Mouse (Mus musculus): ENCODE data around the gene Mycbpap. TPM values are rescaled to one million over a fixed set of nuclear protein-coding genes. Genes with fewer than 3 reads are reported as not detected.

Gene Mycbpap
- polyA plus RNA-seq, 1 experiment = 0.02 TPM

- Histone ChIP-seq H3ac (ENCODE audit: control insufficient read depth, insufficient read length) (no peak within 1 kb of the TSS), H3K27me3 (ENCODE audit: control insufficient read depth, insufficient read depth, insufficient read length) (peaks cover 48% of the 10 kb centered on the region), H3K4me3 (no peak within 1 kb of the TSS), H3K79me2 (ENCODE audit: control insufficient read depth, insufficient read depth) (no peaks in the 10 kb centered on the region), H3K4me2 (ENCODE audit: low read depth) (peak within 1 kb of the TSS; percentile 81), H3K36me3 (ENCODE audit: control insufficient read depth, insufficient read depth) (no peaks in the 10 kb centered on the region)
- TF ChIP-seq POLR2AphosphoS2 (IDR thresholded peaks at IDR 0.05; ENCODE audit: insufficient read length, low read depth) = no peak
- TF ChIP-seq POLR2A (IDR thresholded peaks at IDR 0.05; ENCODE audit: insufficient read length, low read depth) = peak; percentile 19
- TF ChIP-seq MYOD1 (IDR thresholded peaks at IDR 0.05; ENCODE audit: control insufficient read depth in 1 of 3, insufficient read length in 2 of 3, low read depth in 2 of 3) = peak in 1 of 3 experiments; percentile 8
- no peak for TF ChIP-seq TCF12 (IDR thresholded peaks at IDR 0.05; ENCODE audit: insufficient read depth, poor library complexity, severe bottlenecking)
- TF ChIP-seq CEBPB (IDR thresholded peaks at IDR 0.05; ENCODE audit: insufficient read depth, poor library complexity, severe bottlenecking) = no peak
These were observed 47.6 kb downstream of the Mycbpap start, which contains the start of gene Cacna1g for GRCm38 (mm10) chr11:94473707-94474543. Cacna1g (minus strand) TSS chr11:94474198.

GRCm38 (mm10) chr11:94472916-94473706 lies 48.4 kb downstream of the Mycbpap start:
- no peak overlapping the region for H3ac ChIP-seq (ENCODE audit: control insufficient read depth, insufficient read length)
- no peak for TF ChIP-seq MAX (IDR thresholded peaks at IDR 0.05; ENCODE audit: low read depth)
- no peak for TF ChIP-seq TCF12 (IDR thresholded peaks at IDR 0.05; ENCODE audit: insufficient read depth, poor library complexity, severe bottlenecking)
- no peak for TF ChIP-seq POLR2AphosphoS2 (IDR thresholded peaks at IDR 0.05; ENCODE audit: insufficient read length, low read depth)
- no peak for TF ChIP-seq SRF (IDR thresholded peaks at IDR 0.05; ENCODE audit: control insufficient read depth, insufficient read length, low read depth)
- no peak for TF ChIP-seq CEBPB (IDR thresholded peaks at IDR 0.05; ENCODE audit: insufficient read depth, poor library complexity, severe bottlenecking)
- TF ChIP-seq E2F4 (IDR thresholded peaks at IDR 0.05; ENCODE audit: insufficient read depth) = no peak
- no peak for TF ChIP-seq MYOG (IDR thresholded peaks at IDR 0.05; ENCODE audit: control insufficient read depth in 1 of 3, insufficient read depth in 1 of 3, insufficient read length in 2 of 3, low read depth in 2 of 3)
- no peak for TF ChIP-seq REST (IDR thresholded peaks at IDR 0.05; ENCODE audit: insufficient read depth, insufficient read length)
- TF ChIP-seq TCF3 (IDR thresholded peaks at IDR 0.05; ENCODE audit: insufficient read length, low read depth) = no peak
- TF ChIP-seq MYOD1 (IDR thresholded peaks at IDR 0.05; ENCODE audit: control insufficient read depth in 1 of 3, insufficient read length in 2 of 3, low read depth in 2 of 3) = no peak
- no peak for TF ChIP-seq POLR2A (IDR thresholded peaks at IDR 0.05; ENCODE audit: insufficient read length, low read depth)
- H3K36me3 ChIP-seq (ENCODE audit: control insufficient read depth, insufficient read depth) = no peaks in the 10 kb centered on the region
- H3K4me3 ChIP-seq = no peak overlapping the region
- peak overlapping the region; percentile 81 for H3K4me2 ChIP-seq (ENCODE audit: low read depth)
- peaks cover 40% of the 10 kb centered on the region for H3K27me3 ChIP-seq (ENCODE audit: control insufficient read depth, insufficient read depth, insufficient read length)
- H3K79me2 ChIP-seq (ENCODE audit: control insufficient read depth, insufficient read depth) = no peaks in the 10 kb centered on the region

- no peak overlapping the region for H3K4me3 ChIP-seq
- H3K36me3 ChIP-seq (ENCODE audit: control insufficient read depth, insufficient read depth) = no peaks in the 10 kb centered on the region
- H3K79me2 ChIP-seq (ENCODE audit: control insufficient read depth, insufficient read depth) = no peaks in the 10 kb centered on the region
- TF ChIP-seq MYOD1 (IDR thresholded peaks at IDR 0.05; ENCODE audit: control insufficient read depth in 1 of 3, insufficient read length in 2 of 3, low read depth in 2 of 3) (no peak), POLR2A (IDR thresholded peaks at IDR 0.05; ENCODE audit: insufficient read length, low read depth) (no peak), REST (IDR thresholded peaks at IDR 0.05; ENCODE audit: insufficient read depth, insufficient read length) (no peak), TCF3 (IDR thresholded peaks at IDR 0.05; ENCODE audit: insufficient read length, low read depth) (no peak), MYOG (IDR thresholded peaks at IDR 0.05; ENCODE audit: control insufficient read depth in 1 of 3, insufficient read depth in 1 of 3, insufficient read length in 2 of 3, low read depth in 2 of 3) (no peak), USF1 (IDR thresholded peaks at IDR 0.05; ENCODE audit: low read depth) (no peak), SRF (IDR thresholded peaks at IDR 0.05; ENCODE audit: control insufficient read depth, insufficient read length, low read depth) (no peak), POLR2AphosphoS2 (IDR thresholded peaks at IDR 0.05; ENCODE audit: insufficient read length, low read depth) (no peak), E2F4 (IDR thresholded peaks at IDR 0.05; ENCODE audit: insufficient read depth) (no peak), MAX (IDR thresholded peaks at IDR 0.05; ENCODE audit: low read depth) (no peak), TCF12 (IDR thresholded peaks at IDR 0.05; ENCODE audit: insufficient read depth, poor library complexity, severe bottlenecking) (no peak), CEBPB (IDR thresholded peaks at IDR 0.05; ENCODE audit: insufficient read depth, poor library complexity, severe bottlenecking) (no peak)
- no peak overlapping the region for H3K4me2 ChIP-seq (ENCODE audit: low read depth)
- H3ac ChIP-seq (ENCODE audit: control insufficient read depth, insufficient read length) = no peak overlapping the region
- H3K27me3 ChIP-seq (ENCODE audit: control insufficient read depth, insufficient read depth, insufficient read length) = peaks cover 34% of the 10 kb centered on the region
These were observed 49.0 kb downstream of the Mycbpap start for GRCm38 (mm10) chr11:94472585-94472915.

- no peak for TF ChIP-seq POLR2A (IDR thresholded peaks at IDR 0.05; ENCODE audit: insufficient read length, low read depth)
- no peak for TF ChIP-seq POLR2AphosphoS2 (IDR thresholded peaks at IDR 0.05; ENCODE audit: insufficient read length, low read depth)
- no peak for TF ChIP-seq MYOG (IDR thresholded peaks at IDR 0.05; ENCODE audit: control insufficient read depth in 1 of 3, insufficient read depth in 1 of 3, insufficient read length in 2 of 3, low read depth in 2 of 3)
- TF ChIP-seq E2F4 (IDR thresholded peaks at IDR 0.05; ENCODE audit: insufficient read depth) = no peak
- no peak for TF ChIP-seq REST (IDR thresholded peaks at IDR 0.05; ENCODE audit: insufficient read depth, insufficient read length)
- no peak for TF ChIP-seq SRF (IDR thresholded peaks at IDR 0.05; ENCODE audit: control insufficient read depth, insufficient read length, low read depth)
- TF ChIP-seq MAX (IDR thresholded peaks at IDR 0.05; ENCODE audit: low read depth) = no peak
- TF ChIP-seq MYOD1 (IDR thresholded peaks at IDR 0.05; ENCODE audit: control insufficient read depth in 1 of 3, insufficient read length in 2 of 3, low read depth in 2 of 3) = no peak
- TF ChIP-seq TCF3 (IDR thresholded peaks at IDR 0.05; ENCODE audit: insufficient read length, low read depth) = no peak
- no peak for TF ChIP-seq USF1 (IDR thresholded peaks at IDR 0.05; ENCODE audit: low read depth)
- no peak for TF ChIP-seq TCF12 (IDR thresholded peaks at IDR 0.05; ENCODE audit: insufficient read depth, poor library complexity, severe bottlenecking)
- TF ChIP-seq CEBPB (IDR thresholded peaks at IDR 0.05; ENCODE audit: insufficient read depth, poor library complexity, severe bottlenecking) = no peak
- H3K4me3 ChIP-seq = no peak overlapping the region
- H3K27me3 ChIP-seq (ENCODE audit: control insufficient read depth, insufficient read depth, insufficient read length) = peaks cover 30% of the 10 kb centered on the region
These were observed 49.6 kb downstream of the Mycbpap start for GRCm38 (mm10) chr11:94471740-94472584.

More at GRCm38 (mm10) chr11:94471740-94472584, 49.6 kb downstream of the Mycbpap start:
- Histone ChIP-seq H3ac (ENCODE audit: control insufficient read depth, insufficient read length) (no peak overlapping the region), H3K36me3 (ENCODE audit: control insufficient read depth, insufficient read depth) (no peaks in the 10 kb centered on the region), H3K4me2 (ENCODE audit: low read depth) (no peak overlapping the region), H3K79me2 (ENCODE audit: control insufficient read depth, insufficient read depth) (no peaks in the 10 kb centered on the region)
